Mouse (Mus musculus): ENCODE results near the gene Dvl3. TPM values are rescaled to one million over a fixed set of nuclear protein-coding genes. Genes with fewer than 3 reads are reported as not detected.

Gene Dvl3
- total RNA-seq, 2 experiments from 2014 or later = 3.6 to 18.0 TPM

DNA sequence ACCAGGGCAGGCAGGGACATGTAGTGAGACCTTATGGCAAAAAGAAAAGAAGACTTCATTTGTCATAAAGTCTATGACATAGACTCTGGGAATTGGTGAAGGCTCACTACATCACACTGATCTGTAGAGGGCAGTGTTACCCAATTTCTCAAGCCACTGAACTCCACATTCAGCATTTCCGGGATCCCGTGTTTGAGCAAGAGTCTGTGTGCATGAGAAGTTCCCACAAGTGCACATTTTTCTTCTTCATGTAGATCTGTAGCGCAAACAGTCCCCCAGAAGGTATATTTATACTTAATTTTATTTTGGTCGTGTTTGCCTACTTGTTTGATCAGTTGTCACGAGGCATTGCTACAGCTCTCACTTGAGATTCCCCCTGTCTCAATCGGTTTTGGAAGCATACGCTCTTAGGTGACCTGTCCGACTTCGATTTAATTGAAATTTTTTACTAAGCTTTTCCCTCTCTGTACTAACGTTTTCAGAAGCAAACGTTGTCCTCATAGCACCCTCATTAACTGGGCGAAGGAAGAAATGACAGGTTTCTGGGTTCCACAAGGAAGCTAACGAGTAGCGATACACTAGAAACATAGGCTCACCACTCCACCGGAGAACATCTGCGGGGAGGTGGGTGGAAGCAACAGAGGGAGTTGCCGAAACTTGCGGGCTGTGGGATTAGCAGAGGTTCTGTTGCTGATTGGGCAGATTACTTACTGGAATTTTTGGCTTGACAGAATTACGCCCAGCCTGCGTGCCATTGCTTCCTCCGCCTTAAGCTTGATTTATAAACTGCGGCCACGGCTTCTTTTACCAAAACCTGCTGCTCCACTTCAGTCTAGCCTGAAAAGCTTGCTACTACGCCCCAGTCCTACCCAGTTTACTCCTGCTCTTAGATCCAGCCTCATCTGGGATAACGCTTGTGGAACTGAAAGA lies 19.8 kb upstream of the Dvl3 start:
- peak; percentile 72 for ATAC-seq (replicated peaks; ENCODE audit: low FRiP score, poor library complexity, severe bottlenecking)

GRCm38 (mm10) chr16:20497980-20498676 lies 18.7 kb upstream of the Dvl3 start:
- no peak for ATAC-seq (replicated peaks; ENCODE audit: low FRiP score, poor library complexity, severe bottlenecking)

GRCm38 (mm10) chr16:20498677-20499475 lies 17.9 kb upstream of the Dvl3 start, which contains the start of gene Eif2b5:
Gene Eif2b5, plus strand, starts transcription at chr16:20498817.
- peak; percentile 90 for ATAC-seq (replicated peaks; ENCODE audit: low FRiP score, poor library complexity, severe bottlenecking)

GRCm38 (mm10) chr16:20506000-20506399 lies 10.8 kb upstream of the Dvl3 start:
- ATAC-seq (replicated peaks; ENCODE audit: low FRiP score, poor library complexity, severe bottlenecking) = no peak

GRCm38 (mm10) chr16:20509349-20509748 lies 7.4 kb upstream of the Dvl3 start:
- no peak; the same call in 1 of the 2 replicates for ATAC-seq (replicated peaks; ENCODE audit: low FRiP score, poor library complexity, severe bottlenecking)

GRCm38 (mm10) chr16:20511277-20511847 lies 5.4 kb upstream of the Dvl3 start:
- ATAC-seq (replicated peaks; ENCODE audit: low FRiP score, poor library complexity, severe bottlenecking) = no peak

DNA sequence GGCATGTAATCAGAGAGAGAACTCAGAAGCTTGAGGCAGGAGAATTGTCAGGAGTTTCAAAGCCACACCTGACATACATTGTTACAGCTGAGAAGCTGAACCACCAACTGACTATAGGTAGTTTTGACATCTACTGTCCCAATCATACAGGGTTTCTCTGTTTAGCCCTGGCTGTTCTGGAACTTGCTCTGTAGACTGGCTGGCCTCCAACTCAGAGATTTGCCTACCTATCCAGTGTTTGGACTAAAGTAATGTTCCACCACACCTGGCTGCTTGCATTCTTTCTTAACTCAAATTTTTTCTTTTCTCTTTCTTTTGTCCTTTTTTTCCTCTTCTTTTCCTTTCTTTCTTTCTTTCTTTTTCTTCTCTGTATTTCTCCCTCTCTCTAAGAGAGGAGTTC lies 750 bp upstream of the Dvl3 start:
- no peak for ATAC-seq (replicated peaks; ENCODE audit: low FRiP score, poor library complexity, severe bottlenecking)

GRCm38 (mm10) chr16:20517216-20517615 lies 434 bp downstream of the Dvl3 start:
- peak; percentile 40 for ATAC-seq (replicated peaks; ENCODE audit: low FRiP score, poor library complexity, severe bottlenecking)

DNA sequence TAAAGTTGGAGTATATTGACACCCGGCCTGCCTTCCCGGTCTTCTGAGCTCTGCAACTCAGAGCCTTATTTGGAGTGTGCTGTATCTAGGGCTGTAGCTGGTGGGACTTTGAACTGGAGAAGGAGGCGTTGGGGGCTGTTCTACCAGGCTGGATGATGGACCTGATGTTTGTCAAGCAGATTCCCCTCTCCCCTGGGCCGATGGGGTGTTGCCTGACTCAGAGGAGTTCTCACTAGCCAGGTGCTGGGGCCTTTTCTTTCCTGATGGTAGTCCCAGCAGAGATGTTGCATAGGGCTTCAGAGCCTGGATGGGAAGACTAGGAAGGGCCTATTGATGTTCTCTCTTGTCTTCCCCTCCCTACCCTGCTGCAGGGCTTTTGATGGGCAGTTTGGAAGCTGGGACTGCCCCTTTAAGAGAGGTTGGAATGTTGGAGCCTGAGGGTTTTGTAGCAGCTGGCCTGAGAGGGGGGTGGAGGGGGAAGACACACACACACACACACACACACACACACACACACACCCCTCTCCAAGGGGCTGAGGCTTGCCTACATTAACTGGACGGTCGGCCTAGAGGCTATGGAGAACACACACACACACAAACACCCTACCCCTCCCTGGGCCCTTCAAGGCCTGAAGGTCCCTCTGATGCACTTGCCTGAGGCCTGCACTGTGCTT lies 1.1 kb downstream of the Dvl3 start:
- ATAC-seq (replicated peaks; ENCODE audit: low FRiP score, poor library complexity, severe bottlenecking) = 0 out of 2 replicates have a peak, but pooled peaks have one; percentile 7

DNA sequence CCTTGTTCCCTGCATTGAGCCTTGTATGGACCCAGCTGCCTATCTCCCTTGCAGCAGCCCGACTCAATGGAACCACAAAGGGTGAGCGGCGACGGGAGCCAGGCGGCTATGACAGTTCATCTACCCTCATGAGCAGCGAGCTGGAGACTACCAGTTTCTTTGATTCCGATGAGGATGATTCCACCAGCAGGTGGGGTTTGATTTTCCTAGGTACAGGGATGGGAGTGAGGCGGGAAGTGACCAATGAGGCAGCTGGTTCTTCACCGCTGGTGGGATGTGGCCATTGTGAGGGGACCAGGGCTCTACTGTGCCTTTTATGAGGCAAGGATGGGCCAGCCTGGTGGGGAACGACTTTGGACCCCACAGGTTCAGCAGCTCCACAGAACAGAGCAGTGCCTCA lies 7.1 kb downstream of the Dvl3 start:
- ATAC-seq (replicated peaks; ENCODE audit: low FRiP score, poor library complexity, severe bottlenecking) = no peak

GRCm38 (mm10) chr16:20528779-20529178 lies 12.0 kb downstream of the Dvl3 start:
- no peak for ATAC-seq (replicated peaks; ENCODE audit: low FRiP score, poor library complexity, severe bottlenecking)

GRCm38 (mm10) chr16:20529375-20529774 lies 12.6 kb downstream of the Dvl3 start:
- no peak for ATAC-seq (replicated peaks; ENCODE audit: low FRiP score, poor library complexity, severe bottlenecking)

- ATAC-seq (replicated peaks; ENCODE audit: low FRiP score, poor library complexity, severe bottlenecking) = no peak
Observed at GRCm38 (mm10) chr16:20530941-20531340, 14.2 kb downstream of the Dvl3 start.

DNA sequence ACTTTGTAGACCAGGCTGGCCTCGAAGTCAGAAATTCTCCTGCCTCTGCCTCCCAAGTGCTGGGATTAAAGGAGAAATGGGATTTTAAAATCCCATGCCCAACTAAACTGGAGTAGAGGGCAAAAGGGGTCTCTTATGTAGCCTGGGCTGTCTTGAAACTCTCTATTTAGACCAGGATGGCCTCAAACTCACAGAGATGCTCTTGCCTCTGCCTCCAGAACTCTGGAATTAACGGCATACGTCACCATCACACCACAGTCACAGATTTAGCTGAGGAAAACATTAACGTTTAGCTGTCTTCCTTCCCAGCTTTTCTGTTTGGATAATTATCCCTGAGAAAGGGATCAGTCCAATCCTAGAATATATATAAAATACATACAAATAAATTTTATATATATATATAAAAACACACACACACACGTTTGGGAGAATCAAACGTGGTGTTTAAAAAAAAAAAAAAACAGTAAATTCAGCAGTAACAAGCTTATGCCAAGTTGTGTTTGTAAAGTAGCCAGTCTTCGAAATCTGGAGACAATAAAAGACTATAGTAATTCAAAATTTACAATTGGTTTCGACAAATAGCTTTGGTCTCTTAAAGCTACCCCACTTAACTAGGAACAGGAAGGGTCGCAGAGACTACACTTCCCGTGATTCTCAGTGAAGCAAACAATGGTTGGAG lies 18.0 kb downstream of the Dvl3 start:
- no peak for ATAC-seq (replicated peaks; ENCODE audit: low FRiP score, poor library complexity, severe bottlenecking)

GRCm38 (mm10) chr16:20535296-20536080 lies 18.7 kb downstream of the Dvl3 start, which contains the start of gene Ap2m1:
Gene Ap2m1, plus strand, starts transcription at chr16:20535478.
- peak; percentile 92 for ATAC-seq (replicated peaks; ENCODE audit: low FRiP score, poor library complexity, severe bottlenecking)

DNA sequence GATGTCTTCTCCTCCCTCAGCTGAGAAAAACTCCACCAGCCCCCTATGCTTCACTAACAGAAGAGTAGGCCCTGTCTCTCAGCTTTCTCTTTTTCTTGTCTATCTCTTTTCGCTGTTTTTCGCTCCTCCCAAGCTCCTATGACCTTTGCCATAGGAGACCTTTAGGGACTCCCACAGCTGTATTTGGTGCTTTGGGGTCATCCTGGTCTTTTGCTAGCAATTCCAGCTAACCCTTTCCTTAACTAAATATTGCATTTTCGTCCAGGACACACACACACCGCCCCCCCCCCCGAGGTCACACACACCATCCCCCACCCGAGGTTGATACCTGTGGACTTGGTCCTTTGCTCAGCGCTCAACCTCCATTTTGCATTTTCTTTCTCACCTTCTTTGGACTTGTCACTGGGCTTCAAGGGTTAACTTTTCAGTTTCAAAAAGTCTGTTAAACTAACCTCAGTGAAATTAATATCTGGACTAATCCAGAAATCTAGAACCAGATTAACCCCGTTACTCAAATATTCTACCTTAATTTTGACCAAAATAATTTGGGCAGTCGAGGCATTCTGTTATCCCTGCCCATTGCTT lies 19.4 kb downstream of the Dvl3 start:
- no peak; the same call in 1 of the 2 replicates for ATAC-seq (replicated peaks; ENCODE audit: low FRiP score, poor library complexity, severe bottlenecking)

DNA sequence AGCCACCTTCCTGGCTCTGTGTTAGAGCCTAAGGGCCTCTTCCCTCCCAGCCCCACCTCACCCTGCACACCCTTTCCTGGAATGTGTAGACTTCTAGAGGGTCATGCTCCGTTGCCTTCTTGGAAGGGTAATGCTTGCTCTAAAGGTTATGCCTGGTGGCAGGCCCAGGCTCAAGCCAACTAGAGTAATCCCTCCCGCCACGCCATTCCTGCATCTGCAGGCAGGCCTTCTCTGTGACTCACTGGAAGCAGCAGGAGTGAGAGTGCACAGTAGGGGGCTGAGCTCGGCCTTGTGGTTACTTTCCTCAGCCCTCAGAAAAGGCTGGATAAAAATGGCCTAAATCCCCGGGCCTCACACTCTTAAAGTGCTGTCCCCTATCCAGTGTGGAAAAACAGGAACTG lies 20.3 kb downstream of the Dvl3 start:
- ATAC-seq (replicated peaks; ENCODE audit: low FRiP score, poor library complexity, severe bottlenecking) = no peak
